In the genomic region with DNA sequence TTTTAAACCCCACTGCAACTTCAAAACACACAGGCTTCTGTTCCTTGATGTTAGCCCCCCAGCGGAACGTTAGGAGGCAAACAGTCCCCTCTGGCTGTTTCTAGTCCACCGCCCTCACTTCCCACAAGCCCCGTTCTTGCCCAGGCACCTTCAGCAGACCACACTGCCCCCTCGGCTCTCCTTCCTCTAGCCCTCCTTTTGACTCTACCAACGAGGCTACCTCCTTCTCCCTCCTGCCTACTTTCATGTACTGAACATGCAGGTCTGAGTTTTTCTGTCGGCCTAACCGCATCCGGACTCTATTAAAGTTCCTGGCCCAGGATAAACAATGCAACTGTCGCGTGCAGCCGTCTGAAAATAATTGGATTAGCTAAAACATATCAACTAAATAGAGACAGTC, we compare ENCODE assay signal across 10 mouse cellular contexts. TPM values are rescaled to one million over a fixed set of nuclear protein-coding genes. Genes with fewer than 3 reads are reported as not detected.
DNase-seq lines count a peak whose midpoint lies in the region; ATAC-seq and TF ChIP-seq lines count a peak whose summit lies in the region.
"Had no signal": no experiment of that assay in that cellular context is flagged by ENCODE, and none has a peak within 500 bp of the region (broad histone marks: within the 10 kb centered on the region; RNA-seq: fewer than 3 reads in every experiment).

No protein-coding gene starts in this region.

- H3K9me3 ChIP-seq in megakaryocyte, embryonic 14.5 days: peaks cover 3% of the 10 kb centered on the region; the same call in 1 of the 2 replicates
- H3K9me3 ChIP-seq in liver, embryonic 13.5 days (replicated peaks): no peaks in the 10 kb centered on the region

- no peak overlapping the region for H3K27ac ChIP-seq in liver, embryonic 13.5 days
- H3K27ac ChIP-seq in layer of hippocampus, adult 2 months: no peak overlapping the region

- peaks cover 31% of the 10 kb centered on the region for H3K4me1 ChIP-seq in megakaryocyte, embryonic 14.5 days
- H3K4me1 ChIP-seq in liver, embryonic 13.5 days (replicated peaks): peaks cover 18% of the 10 kb centered on the region

- peak overlapping the region; percentile 86 for H3K4me3 ChIP-seq in megakaryocyte, embryonic 14.5 days (replicated peaks)
- no peak overlapping the region for H3K4me3 ChIP-seq in liver, embryonic 13.5 days (replicated peaks)
- no peak overlapping the region for H3K4me3 ChIP-seq in layer of hippocampus, adult 2 months

- DNase-seq in adrenal gland, postnatal 14 days: peak; percentile 6
- no peak for DNase-seq in adrenal gland, postnatal 10 days
- DNase-seq in liver, embryonic 13.5 days: no peak
- peak; percentile 55 for DNase-seq in thymus, postnatal 4 days
- DNase-seq in layer of hippocampus, adult 2 months (ENCODE audit: low spot score in 2 of 2): no peak
- no peak for DNase-seq in spleen, adult 12 weeks (ENCODE audit: low spot score)
- DNase-seq: adrenal gland, postnatal 25 days had no signal

- ATAC-seq in megakaryocyte, adult 5-6 weeks (ENCODE audit: poor library complexity, severe bottlenecking): no peak
- no peak for ATAC-seq in liver, embryonic 13.5 days (ENCODE audit: low read depth)

- H3K27me3 ChIP-seq in megakaryocyte, embryonic 14.5 days (replicated peaks): peaks cover 73% of the 10 kb centered on the region
- peaks cover 87% of the 10 kb centered on the region for H3K27me3 ChIP-seq in liver, embryonic 13.5 days

- no peaks in the 10 kb centered on the region for H3K36me3 ChIP-seq in megakaryocyte, embryonic 14.5 days (replicated peaks; ENCODE audit: low read length)
- H3K36me3 ChIP-seq in liver, embryonic 13.5 days: no peaks in the 10 kb centered on the region

- TF ChIP-seq CTCF in layer of hippocampus, adult 2 months (conservative IDR thresholded peaks at IDR 0.05): no peak

- 0 out of 2 replicates have a peak overlapping the region, but pooled peaks have one; percentile 3 for H3K4me2 ChIP-seq in liver, embryonic 13.5 days

- no peak overlapping the region for H3K9ac ChIP-seq in liver, embryonic 13.5 days

- 21% methylated on average over 12 of the region's 12 CpGs for WGBS in liver, embryonic 13.5 days (ENCODE audit: insufficient replicate concordance)

RNA-seq across cellular contexts. Expression of a gene that starts 8.4 kb away (rescaled TPM):
- total RNA-seq in adrenal gland, postnatal 14 days (2021): 1.3 and 1.4 TPM in 2 replicates
- 1 to 10 TPM; 1.1 to 2.1 TPM for total RNA-seq in adrenal gland, postnatal 10 days (2021)
- not detected in 2 replicates for polyA plus RNA-seq in megakaryocyte, embryonic 14.5 days (2012; ENCODE audit: insufficient read depth, low replicate concordance)
- not detected in 2 replicates for total RNA-seq in megakaryocyte, adult 5-6 weeks (2015)
- total RNA-seq in megakaryocyte, adult 5-6 weeks (2017): not detected in 2 replicates
- not detected in 2 replicates for polyA plus RNA-seq in liver, embryonic 13.5 days (2015; fragmentation: Nextera tagmentation; extraction: Ambion mirVana)
- total RNA-seq in layer of hippocampus, adult 2 months (2021): not detected
- total RNA-seq: monocyte, adult 5-6 weeks had no signal

RNA-seq across cellular contexts. Expression of a gene that starts 16.7 kb away (rescaled TPM):
- not detected in 2 replicates for total RNA-seq in adrenal gland, postnatal 14 days (2021)
- total RNA-seq in adrenal gland, postnatal 10 days (2021): not detected
- not detected in 2 replicates for polyA plus RNA-seq in megakaryocyte, embryonic 14.5 days (2012; ENCODE audit: insufficient read depth, low replicate concordance)
- total RNA-seq in megakaryocyte, adult 5-6 weeks (2015): not detected in 2 replicates
- not detected in 2 replicates for total RNA-seq in megakaryocyte, adult 5-6 weeks (2017)
- polyA plus RNA-seq in liver, embryonic 13.5 days (2015; fragmentation: Nextera tagmentation; extraction: Ambion mirVana): not detected in 2 replicates
- not detected for total RNA-seq in layer of hippocampus, adult 2 months (2021)
- total RNA-seq: adrenal gland, postnatal 25 days; monocyte, adult 5-6 weeks had no signal

RNA-seq across cellular contexts. Expression of a gene that starts 17.2 kb away (rescaled TPM):
- total RNA-seq in adrenal gland, postnatal 14 days (2021): 17.3 and 19.1 TPM in 2 replicates
- total RNA-seq in adrenal gland, postnatal 10 days (2021): 10 to 100 TPM; 12.3 to 14.8 TPM
- polyA plus RNA-seq in megakaryocyte, embryonic 14.5 days (2012; ENCODE audit: insufficient read depth, low replicate concordance): 0.36 TPM in 1 of 2 replicates, not detected in the other
- 0.45 and 0.98 TPM in 2 replicates for total RNA-seq in megakaryocyte, adult 5-6 weeks (2015)
- 0.49 and 1.2 TPM in 2 replicates for total RNA-seq in megakaryocyte, adult 5-6 weeks (2017)
- 1.5 TPM in 2 replicates for polyA plus RNA-seq in liver, embryonic 13.5 days (2015; fragmentation: Nextera tagmentation; extraction: Ambion mirVana)
- not detected for total RNA-seq in layer of hippocampus, adult 2 months (2021)

Comparison
In these comparisons a context has a peak if more than half of its experiments do, and no peak if none do; other contexts are left out.
1. DNase-seq: peak in adrenal gland, postnatal 14 days (single experiment) and thymus, postnatal 4 days (single experiment); none in adrenal gland, postnatal 10 days (single experiment), liver, embryonic 13.5 days (single experiment), layer of hippocampus, adult 2 months (0 of 2) and spleen, adult 12 weeks (single experiment).